Mouse (Mus musculus): ENCODE results near the gene Hoxb6. TPM values are rescaled to one million over a fixed set of nuclear protein-coding genes. Genes with fewer than 3 reads are reported as not detected.

Hoxb6 gene
- polyA plus RNA-seq, 1 experiment from 2014 or later, result not detected

- H3K9me3 ChIP-seq (replicated peaks; ENCODE audit: control insufficient read depth, low read length), result no peaks in the 10 kb centered on the region
- H3K27ac ChIP-seq (ENCODE audit: low read depth, low read length), result no peak overlapping the region
- H3K36me3 ChIP-seq (ENCODE audit: control insufficient read depth, insufficient read depth, low read length), result no peaks in the 10 kb centered on the region
- WGBS, result 2% methylated on average over 43 of the region's 45 CpGs
- H3K4me1 ChIP-seq (ENCODE audit: control insufficient read depth, insufficient read depth, low read length), result no peaks in the 10 kb centered on the region
- H3K4me3 ChIP-seq (ENCODE audit: low read depth, low read length), result peak overlapping the region; percentile 6; the same call in 1 of the 2 replicates
- H3K9ac ChIP-seq (ENCODE audit: low read length), result no peak overlapping the region
- H3K4me2 ChIP-seq (ENCODE audit: low read length), result peak overlapping the region; percentile 31
- no peak for DNase-seq (ENCODE audit: low spot score)
- H3K27me3 ChIP-seq (replicated peaks; ENCODE audit: control insufficient read depth, insufficient read depth, low read length), result peaks cover 100% of the 10 kb centered on the region
- ATAC-seq, result no peak
Measured at GRCm38 (mm10) chr11:96318368-96319070, 26.2 kb downstream of the Hoxb6 start.

GRCm38 (mm10) chr11:96319071-96319902 lies 27.0 kb downstream of the Hoxb6 start:
- Histone ChIP-seq H3K27ac (ENCODE audit: low read depth, low read length) (no peak overlapping the region), H3K27me3 (replicated peaks; ENCODE audit: control insufficient read depth, insufficient read depth, low read length) (peaks cover 100% of the 10 kb centered on the region), H3K9ac (ENCODE audit: low read length) (no peak overlapping the region), H3K4me3 (ENCODE audit: low read depth, low read length) (peak overlapping the region; percentile 6; the same call in 1 of the 2 replicates), H3K36me3 (ENCODE audit: control insufficient read depth, insufficient read depth, low read length) (no peaks in the 10 kb centered on the region), H3K9me3 (replicated peaks; ENCODE audit: control insufficient read depth, low read length) (no peaks in the 10 kb centered on the region), H3K4me1 (ENCODE audit: control insufficient read depth, insufficient read depth, low read length) (no peaks in the 10 kb centered on the region), H3K4me2 (ENCODE audit: low read length) (peak overlapping the region; percentile 31)
- no peak for DNase-seq (ENCODE audit: low spot score)
- 0% methylated on average over 29 of the region's 34 CpGs for WGBS
- ATAC-seq, result no peak

- H3K4me1 ChIP-seq (ENCODE audit: control insufficient read depth, insufficient read depth, low read length), result no peaks in the 10 kb centered on the region
- ATAC-seq (no peak), DNase-seq (ENCODE audit: low spot score) (no peak)
- WGBS, result under 1% methylated on average over 29 of the region's 29 CpGs
- no peak overlapping the region for H3K9ac ChIP-seq (ENCODE audit: low read length)
- H3K4me2 ChIP-seq (ENCODE audit: low read length), result no peak overlapping the region
- H3K36me3 ChIP-seq (ENCODE audit: control insufficient read depth, insufficient read depth, low read length), result no peaks in the 10 kb centered on the region
- H3K27me3 ChIP-seq (replicated peaks; ENCODE audit: control insufficient read depth, insufficient read depth, low read length), result peaks cover 100% of the 10 kb centered on the region
- H3K27ac ChIP-seq (ENCODE audit: low read depth, low read length), result no peak overlapping the region
- no peak overlapping the region for H3K4me3 ChIP-seq (ENCODE audit: low read depth, low read length)
- no peaks in the 10 kb centered on the region for H3K9me3 ChIP-seq (replicated peaks; ENCODE audit: control insufficient read depth, low read length)
Measured at GRCm38 (mm10) chr11:96319910-96320309, 27.6 kb downstream of the Hoxb6 start.

GRCm38 (mm10) chr11:96320688-96321087 lies 28.4 kb downstream of the Hoxb6 start:
- Histone ChIP-seq H3K4me1 (ENCODE audit: control insufficient read depth, insufficient read depth, low read length) (no peaks in the 10 kb centered on the region), H3K9ac (ENCODE audit: low read length) (no peak overlapping the region), H3K36me3 (ENCODE audit: control insufficient read depth, insufficient read depth, low read length) (no peaks in the 10 kb centered on the region), H3K27me3 (replicated peaks; ENCODE audit: control insufficient read depth, insufficient read depth, low read length) (peaks cover 100% of the 10 kb centered on the region), H3K27ac (ENCODE audit: low read depth, low read length) (no peak overlapping the region), H3K9me3 (replicated peaks; ENCODE audit: control insufficient read depth, low read length) (no peaks in the 10 kb centered on the region), H3K4me2 (ENCODE audit: low read length) (no peak overlapping the region), H3K4me3 (ENCODE audit: low read depth, low read length) (no peak overlapping the region)
- ATAC-seq, result no peak
- DNase-seq (ENCODE audit: low spot score), result no peak
- WGBS, result 4% methylated on average over 17 of the region's 17 CpGs

DNA sequence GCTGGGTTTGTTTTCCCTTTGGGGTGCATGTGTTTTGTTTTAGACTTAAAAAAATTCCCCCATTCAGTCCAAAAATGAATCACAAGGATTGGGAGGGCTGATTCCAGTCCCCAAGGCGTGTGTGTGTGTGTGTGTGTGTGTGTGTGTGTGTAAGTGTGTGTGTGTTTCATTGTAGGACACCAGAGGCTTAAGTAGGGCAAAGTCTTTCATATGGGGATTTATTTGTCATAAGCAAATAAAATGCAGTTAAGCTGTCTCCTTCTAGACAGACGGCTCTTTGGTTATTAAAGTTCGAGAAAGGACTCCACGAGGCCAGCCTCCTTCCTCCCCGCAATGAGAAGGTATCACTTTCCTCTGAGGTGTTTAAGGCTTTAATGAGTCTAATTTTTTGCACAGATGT lies 29.6 kb downstream of the Hoxb6 start:
- DNase-seq (ENCODE audit: low spot score) (no peak), ATAC-seq (no peak)
- H3K4me3 ChIP-seq (ENCODE audit: low read depth, low read length), result no peak overlapping the region
- H3K36me3 ChIP-seq (ENCODE audit: control insufficient read depth, insufficient read depth, low read length), result no peaks in the 10 kb centered on the region
- no peaks in the 10 kb centered on the region for H3K4me1 ChIP-seq (ENCODE audit: control insufficient read depth, insufficient read depth, low read length)
- H3K27ac ChIP-seq (ENCODE audit: low read depth, low read length), result no peak overlapping the region
- no peak overlapping the region for H3K4me2 ChIP-seq (ENCODE audit: low read length)
- no peak overlapping the region for H3K9ac ChIP-seq (ENCODE audit: low read length)
- H3K9me3 ChIP-seq (replicated peaks; ENCODE audit: control insufficient read depth, low read length), result no peaks in the 10 kb centered on the region
- H3K27me3 ChIP-seq (replicated peaks; ENCODE audit: control insufficient read depth, insufficient read depth, low read length), result peaks cover 100% of the 10 kb centered on the region
- WGBS, result 6% methylated on average over 5 of the region's 5 CpGs

- no peak for DNase-seq (ENCODE audit: low spot score)
- no peak overlapping the region for H3K9ac ChIP-seq (ENCODE audit: low read length)
- 0% methylated on average over 6 of the region's 6 CpGs for WGBS
Measured at GRCm38 (mm10) chr11:96322738-96323137, 30.5 kb downstream of the Hoxb6 start.

DNA sequence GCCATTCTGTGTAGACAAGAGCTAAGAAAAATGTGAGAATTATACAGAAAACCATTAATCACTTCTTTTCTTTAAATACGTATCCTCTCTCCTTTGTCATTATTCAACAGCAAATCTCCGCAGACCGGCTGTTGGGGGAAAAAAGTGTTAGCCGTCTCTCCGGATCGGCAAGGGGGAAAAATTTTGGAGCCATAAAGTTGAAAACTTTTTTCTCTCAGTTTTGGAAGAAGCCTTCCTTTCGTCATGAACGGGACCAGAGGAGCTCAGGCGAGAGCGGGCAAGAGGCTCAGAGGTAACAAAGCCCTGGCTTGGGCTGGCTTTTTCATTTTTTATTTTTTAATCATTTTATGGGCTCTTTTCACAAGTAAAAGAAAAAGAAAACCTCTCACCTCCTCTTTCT lies 30.9 kb downstream of the Hoxb6 start, which contains the start of gene Hoxb3:
Hoxb3 (plus strand) TSS at position 173 of the 400 bp plus-strand sequence.
- ATAC-seq, result no peak
- Histone ChIP-seq H3K9me3 (replicated peaks; ENCODE audit: control insufficient read depth, low read length) (no peaks in the 10 kb centered on the region), H3K4me2 (ENCODE audit: low read length) (no peak within 1 kb of the TSS)

More at GRCm38 (mm10) chr11:96322738-96323137, 30.5 kb downstream of the Hoxb6 start:
- H3K27me3 ChIP-seq (replicated peaks; ENCODE audit: control insufficient read depth, insufficient read depth, low read length), result peaks cover 100% of the 10 kb centered on the region
- no peak overlapping the region for H3K4me2 ChIP-seq (ENCODE audit: low read length)
- H3K9me3 ChIP-seq (replicated peaks; ENCODE audit: control insufficient read depth, low read length), result no peaks in the 10 kb centered on the region
- ATAC-seq, result no peak
- H3K36me3 ChIP-seq (ENCODE audit: control insufficient read depth, insufficient read depth, low read length), result no peaks in the 10 kb centered on the region
- no peak overlapping the region for H3K27ac ChIP-seq (ENCODE audit: low read depth, low read length)
- no peaks in the 10 kb centered on the region for H3K4me1 ChIP-seq (ENCODE audit: control insufficient read depth, insufficient read depth, low read length)
- H3K4me3 ChIP-seq (ENCODE audit: low read depth, low read length), result no peak overlapping the region

DNA sequence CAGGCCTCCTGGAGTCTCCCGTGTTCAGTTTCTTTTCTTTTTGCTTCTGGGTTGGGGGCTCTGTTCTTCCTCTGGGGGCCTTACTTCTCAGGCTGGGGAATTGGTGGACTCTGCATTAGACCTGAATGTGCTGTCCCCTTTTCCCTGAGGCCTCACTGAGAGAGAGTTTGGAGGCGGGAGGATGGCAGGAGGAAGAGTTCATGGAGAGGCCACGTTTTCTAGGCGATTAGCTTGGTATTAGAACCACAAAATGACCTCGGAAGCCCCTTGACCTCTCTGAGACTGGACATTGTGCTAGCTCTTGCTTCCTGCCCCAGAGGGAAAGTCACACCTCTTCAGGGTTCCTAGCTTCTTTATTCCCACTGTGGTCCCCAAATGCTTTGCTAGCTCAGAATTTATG lies 31.8 kb downstream of the Hoxb6 start:
- Histone ChIP-seq H3K4me2 (ENCODE audit: low read length) (no peak overlapping the region), H3K9me3 (replicated peaks; ENCODE audit: control insufficient read depth, low read length) (no peaks in the 10 kb centered on the region), H3K9ac (ENCODE audit: low read length) (no peak overlapping the region), H3K36me3 (ENCODE audit: control insufficient read depth, insufficient read depth, low read length) (no peaks in the 10 kb centered on the region), H3K27me3 (replicated peaks; ENCODE audit: control insufficient read depth, insufficient read depth, low read length) (peaks cover 100% of the 10 kb centered on the region), H3K4me3 (ENCODE audit: low read depth, low read length) (no peak overlapping the region), H3K4me1 (ENCODE audit: control insufficient read depth, insufficient read depth, low read length) (no peaks in the 10 kb centered on the region), H3K27ac (ENCODE audit: low read depth, low read length) (no peak overlapping the region)
- ATAC-seq (no peak), DNase-seq (ENCODE audit: low spot score) (no peak)
- WGBS, result under 1% methylated on average over 5 of the region's 5 CpGs

More for the DNA sequence above, 30.9 kb downstream of the Hoxb6 start, which contains the start of gene Hoxb3:
- WGBS, result 2% methylated on average over 10 of the region's 10 CpGs
- DNase-seq (ENCODE audit: low spot score), result no peak
- H3K36me3 ChIP-seq (ENCODE audit: control insufficient read depth, insufficient read depth, low read length), result no peaks in the 10 kb centered on the region
- H3K4me3 ChIP-seq (ENCODE audit: low read depth, low read length), result no peak within 1 kb of the TSS
- H3K9ac ChIP-seq (ENCODE audit: low read length), result no peak within 1 kb of the TSS
- H3K27ac ChIP-seq (ENCODE audit: low read depth, low read length), result no peak within 1 kb of the TSS
- H3K27me3 ChIP-seq (replicated peaks; ENCODE audit: control insufficient read depth, insufficient read depth, low read length), result peaks cover 100% of the 10 kb centered on the region
- no peaks in the 10 kb centered on the region for H3K4me1 ChIP-seq (ENCODE audit: control insufficient read depth, insufficient read depth, low read length)

- DNase-seq (ENCODE audit: low spot score), result no peak
- Histone ChIP-seq H3K4me2 (ENCODE audit: low read length) (no peak overlapping the region), H3K36me3 (ENCODE audit: control insufficient read depth, insufficient read depth, low read length) (no peaks in the 10 kb centered on the region), H3K4me1 (ENCODE audit: control insufficient read depth, insufficient read depth, low read length) (no peaks in the 10 kb centered on the region), H3K27ac (ENCODE audit: low read depth, low read length) (no peak overlapping the region), H3K9me3 (replicated peaks; ENCODE audit: control insufficient read depth, low read length) (no peaks in the 10 kb centered on the region), H3K4me3 (ENCODE audit: low read depth, low read length) (no peak overlapping the region), H3K27me3 (replicated peaks; ENCODE audit: control insufficient read depth, insufficient read depth, low read length) (peaks cover 100% of the 10 kb centered on the region), H3K9ac (ENCODE audit: low read length) (no peak overlapping the region)
- WGBS, result 3% methylated on average over 8 of the region's 8 CpGs
- ATAC-seq, result no peak
Measured at GRCm38 (mm10) chr11:96324965-96325364, 32.7 kb downstream of the Hoxb6 start.

Data from forebrain, embryonic 14.5 days (tissue).